20 mouse cellular contexts compared by ENCODE assay signal in genomic region chr7:34917558-34917957, GRCm38 (mm10). TPM values are rescaled to one million over a fixed set of nuclear protein-coding genes. Genes with fewer than 3 reads are reported as not detected.
DNase-seq lines count a peak whose midpoint lies in the region; ATAC-seq and TF ChIP-seq lines count a peak whose summit lies in the region.
"Had no signal": no experiment of that assay in that cellular context is flagged by ENCODE, and none has a peak within 500 bp of the region (broad histone marks: within the 10 kb centered on the region; RNA-seq: fewer than 3 reads in every experiment).

No protein-coding gene starts in this region.

- no peak for DNase-seq in liver, embryonic 11.5 days (ENCODE audit: low spot score)
- DNase-seq in R1 (ENCODE audit: low read depth, low spot score) = peak; percentile 42
- DNase-seq in cerebellum, postnatal 14 days = no peak
- DNase-seq in heart, postnatal 14 days = no peak
- DNase-seq: adrenal gland, adult 8-10 months; cerebellum, postnatal 25 days; gastrocnemius, adult 2 months; layer of hippocampus, postnatal 36 days; lung, adult 2 months; thymus, postnatal 36 days had no signal

- H3K4me3 ChIP-seq in liver, embryonic 16.5 days (ENCODE audit: low read depth, low read length) = no peak overlapping the region
- no peak overlapping the region for H3K4me3 ChIP-seq in liver, embryonic 11.5 days (ENCODE audit: low read depth, low read length)
- no peak overlapping the region for H3K4me3 ChIP-seq in kidney, embryonic 15.5 days (replicated peaks)
- H3K4me3 ChIP-seq in small intestine, adult 2 months (ENCODE audit: low read depth, low read length) = peak overlapping the region; percentile 12; the same call in 1 of the 2 replicates
- H3K4me3 ChIP-seq: forebrain, embryonic 10.5 days; gastrocnemius, adult 2 months; heart, embryonic 12.5 days; midbrain, embryonic 15.5 days; myocyte had no signal

- 62% methylated on average over 6 of the region's 6 CpGs for WGBS in liver, embryonic 16.5 days (ENCODE audit: insufficient replicate concordance)
- WGBS in liver, embryonic 11.5 days = 69% methylated on average over 6 of the region's 6 CpGs
- 28% methylated on average over 6 of the region's 6 CpGs for WGBS in kidney, embryonic 15.5 days
- 34% methylated on average over 6 of the region's 6 CpGs for WGBS in small intestine, adult 2 months

- H3K27me3 ChIP-seq in liver, embryonic 16.5 days (ENCODE audit: control insufficient read depth, insufficient read depth, low read depth, low read length) = no peaks in the 10 kb centered on the region
- no peaks in the 10 kb centered on the region for H3K27me3 ChIP-seq in liver, embryonic 11.5 days (replicated peaks; ENCODE audit: control insufficient read depth, insufficient read depth, low read length)
- no peaks in the 10 kb centered on the region for H3K27me3 ChIP-seq in kidney, embryonic 15.5 days
- H3K27me3 ChIP-seq in small intestine, adult 2 months (ENCODE audit: control insufficient read depth, insufficient read depth, low read length) = no peaks in the 10 kb centered on the region
- H3K27me3 ChIP-seq: CH12.LX; heart, embryonic 12.5 days; megakaryocyte, embryonic 14.5 days; midbrain, embryonic 15.5 days had no signal

- no peak for TF ChIP-seq POLR2A in small intestine, adult 2 months (IDR thresholded peaks at IDR 0.05; ENCODE audit: low read depth, low read length)

- no peak overlapping the region for H3K4me2 ChIP-seq in liver, embryonic 16.5 days (ENCODE audit: low read depth, low read length)
- no peak overlapping the region for H3K4me2 ChIP-seq in liver, embryonic 11.5 days
- H3K4me2 ChIP-seq in kidney, embryonic 15.5 days = no peak overlapping the region
- H3K4me2 ChIP-seq: heart, embryonic 12.5 days; hindbrain, embryonic 14.5 days; midbrain, embryonic 15.5 days had no signal

- peaks cover 15% of the 10 kb centered on the region for H3K4me1 ChIP-seq in liver, embryonic 16.5 days (ENCODE audit: control insufficient read depth, low read depth, low read length)
- H3K4me1 ChIP-seq in liver, embryonic 11.5 days (replicated peaks; ENCODE audit: control insufficient read depth, insufficient read depth, low read length) = peaks cover 6% of the 10 kb centered on the region
- H3K4me1 ChIP-seq in kidney, embryonic 15.5 days = peaks cover 49% of the 10 kb centered on the region
- peaks cover 33% of the 10 kb centered on the region for H3K4me1 ChIP-seq in small intestine, adult 2 months (ENCODE audit: control insufficient read depth, insufficient read depth, insufficient read length, low read length)

- no peak for TF ChIP-seq CTCF in small intestine, adult 2 months (IDR thresholded peaks at IDR 0.05; ENCODE audit: extremely low read depth, insufficient read length, insufficient replicate concordance, low read depth, low read length)

- ATAC-seq in liver, embryonic 16.5 days (ENCODE audit: low read depth) = peak; percentile 17; the same call in 1 of the 2 replicates
- ATAC-seq in liver, embryonic 11.5 days (replicated peaks; ENCODE audit: low FRiP score) = no peak
- ATAC-seq in kidney, embryonic 15.5 days (replicated peaks; ENCODE audit: low FRiP score) = 0 out of 2 replicates have a peak, but pooled peaks have one; percentile 10
- ATAC-seq: midbrain, embryonic 15.5 days had no signal

- H3K36me3 ChIP-seq in liver, embryonic 16.5 days (ENCODE audit: control insufficient read depth, insufficient read depth) = no peaks in the 10 kb centered on the region
- no peaks in the 10 kb centered on the region; the same call in 1 of the 2 replicates for H3K36me3 ChIP-seq in liver, embryonic 11.5 days (ENCODE audit: control insufficient read depth, insufficient read depth, low read length)
- H3K36me3 ChIP-seq in kidney, embryonic 15.5 days = peaks cover 11% of the 10 kb centered on the region; the same call in 1 of the 2 replicates
- H3K36me3 ChIP-seq in small intestine, adult 2 months (ENCODE audit: control insufficient read depth, insufficient read depth, low read length) = peaks cover 19% of the 10 kb centered on the region; the same call in 1 of the 2 replicates
- H3K36me3 ChIP-seq: midbrain, embryonic 15.5 days had no signal

- H3K9ac ChIP-seq in liver, embryonic 16.5 days (ENCODE audit: low read depth, low read length) = no peak overlapping the region
- no peak overlapping the region for H3K9ac ChIP-seq in liver, embryonic 11.5 days (ENCODE audit: low read depth, low read length)
- no peak overlapping the region for H3K9ac ChIP-seq in kidney, embryonic 15.5 days
- H3K9ac ChIP-seq: heart, embryonic 12.5 days; hindbrain, embryonic 14.5 days; midbrain, embryonic 15.5 days had no signal

- H3K9me3 ChIP-seq in liver, embryonic 16.5 days (replicated peaks; ENCODE audit: control insufficient read depth, low read length) = no peaks in the 10 kb centered on the region
- no peaks in the 10 kb centered on the region for H3K9me3 ChIP-seq in liver, embryonic 11.5 days (ENCODE audit: control insufficient read depth, low read length)
- no peaks in the 10 kb centered on the region for H3K9me3 ChIP-seq in kidney, embryonic 15.5 days (replicated peaks)
- H3K9me3 ChIP-seq: forebrain, embryonic 10.5 days; heart, embryonic 12.5 days; megakaryocyte, embryonic 14.5 days; midbrain, embryonic 15.5 days had no signal

- no peak overlapping the region for H3K27ac ChIP-seq in liver, embryonic 16.5 days (ENCODE audit: low read length)
- no peak overlapping the region for H3K27ac ChIP-seq in liver, embryonic 11.5 days (ENCODE audit: low read depth, low read length)
- H3K27ac ChIP-seq in kidney, embryonic 15.5 days = peak overlapping the region; percentile 94
- H3K27ac ChIP-seq in small intestine, adult 2 months (ENCODE audit: insufficient read depth, low read depth, low read length) = peak overlapping the region; percentile 50
- H3K27ac ChIP-seq: forebrain, embryonic 10.5 days; gastrocnemius, adult 2 months; hindbrain, embryonic 14.5 days; midbrain, embryonic 15.5 days had no signal

- intact Hi-C loops in heart, postnatal 14 days (cut with DNase I) = no loop called here

RNA-seq across cellular contexts. Expression of gene Pepd, which starts 5.4 kb away (rescaled TPM):
- polyA plus RNA-seq in liver, embryonic 16.5 days (2015; fragmentation: Nextera tagmentation; extraction: Ambion mirVana) = 54.1 and 56.0 TPM in 2 replicates
- 53.4 and 55.7 TPM in 2 replicates for polyA plus RNA-seq in liver, embryonic 11.5 days (2014; fragmentation: Nextera tagmentation; extraction: Ambion mirVana)
- 115 and 117 TPM in 2 replicates for polyA plus RNA-seq in kidney, embryonic 15.5 days (2015; fragmentation: Nextera tagmentation; extraction: Ambion mirVana)
- polyA plus RNA-seq in small intestine, adult 2 months (2012; rRNA removed) = 193 and 1,106 TPM in 2 replicates
- 10 to 100 TPM; 22.2 to 23.9 TPM for total RNA-seq in heart, postnatal 14 days (2021)

Comparison
In these comparisons a context has a peak if more than half of its experiments do, and no peak if none do; other contexts are left out.
1. H3K27ac ChIP-seq: peak in kidney, embryonic 15.5 days (single experiment) and small intestine, adult 2 months (single experiment); none in liver, embryonic 16.5 days (single experiment) and liver, embryonic 11.5 days (single experiment).